Mouse (Mus musculus) midbrain, embryonic 13.5 days (tissue): ENCODE measurements around the gene Nos3. TPM values are rescaled to one million over a fixed set of nuclear protein-coding genes. Genes with fewer than 3 reads are reported as not detected.

Source experiments
- ATAC-seq: fragments of 200-750 bp; cut with Nextera tagmentation; 2 replicates; pipeline ENCODE4 v1.8.0; 2017; ENCODE audit warnings: mild to moderate bottlenecking, moderate TSS enrichment, moderate library complexity
- H3K27ac ChIP-seq: fragments of 300-500 bp; sonication (generic); 2 replicates; pipeline ENCODE4 v1.5.1; 2015; ENCODE audit warnings: inconsistent platforms, mild to moderate bottlenecking, moderate library complexity
- H3K27me3 ChIP-seq: fragments of 300-500 bp; sonication (generic); 2 replicates; pipeline ENCODE4 v1.6.1; 2015; ENCODE audit warnings: mild to moderate bottlenecking, inconsistent platforms
- H3K36me3 ChIP-seq: fragments of 300-500 bp; sonication (generic); 2 replicates; pipeline ENCODE4 v1.6.1; 2015; ENCODE audit warnings: mild to moderate bottlenecking, inconsistent platforms
- H3K4me1 ChIP-seq: fragments of 300-500 bp; sonication (generic); replicated peaks from 2 replicates; pipeline ENCODE4 v1.6.1; 2015; ENCODE audit warnings: inconsistent platforms
- H3K4me2 ChIP-seq: fragments of 300-500 bp; sonication (generic); replicated peaks from 2 replicates; pipeline ENCODE4 v1.6.1; 2015; ENCODE audit warnings: moderate library complexity, mild to moderate bottlenecking, inconsistent platforms
- H3K4me3 ChIP-seq: fragments of 300-500 bp; sonication (generic); replicated peaks from 2 replicates; pipeline ENCODE4 v1.5.1; 2015; ENCODE audit warnings: mild to moderate bottlenecking, inconsistent platforms
- H3K9ac ChIP-seq: fragments of 300-500 bp; sonication (generic); replicated peaks from 2 replicates; pipeline ENCODE4 v1.6.1; 2015; ENCODE audit warnings: mild to moderate bottlenecking, inconsistent platforms
- H3K9me3 ChIP-seq: fragments of 300-500 bp; sonication (generic); 2 replicates; pipeline ENCODE4 v1.6.1; 2016; ENCODE audit warnings: mild to moderate bottlenecking, inconsistent platforms
- WGBS: fragments of 180-500 bp; shearing (Covaris S2); methylation state at CpG from one replicate; pipeline ENCODE4 v1.1.7; 2015; 5-methylcytosine and 5-hydroxymethylcytosine counted together
- polyA plus RNA-seq: library from polyadenylated mRNA; unstranded; fragments of >200 nt; fragmentation: Nextera tagmentation; extraction: Ambion mirVana; gene quantifications from 2 replicates; pipeline ENCODE4 v1.2.1, GENCODE M21; 2015

Gene Nos3
- 7.0 and 7.8 TPM in 2 replicates for polyA plus RNA-seq

DNA sequence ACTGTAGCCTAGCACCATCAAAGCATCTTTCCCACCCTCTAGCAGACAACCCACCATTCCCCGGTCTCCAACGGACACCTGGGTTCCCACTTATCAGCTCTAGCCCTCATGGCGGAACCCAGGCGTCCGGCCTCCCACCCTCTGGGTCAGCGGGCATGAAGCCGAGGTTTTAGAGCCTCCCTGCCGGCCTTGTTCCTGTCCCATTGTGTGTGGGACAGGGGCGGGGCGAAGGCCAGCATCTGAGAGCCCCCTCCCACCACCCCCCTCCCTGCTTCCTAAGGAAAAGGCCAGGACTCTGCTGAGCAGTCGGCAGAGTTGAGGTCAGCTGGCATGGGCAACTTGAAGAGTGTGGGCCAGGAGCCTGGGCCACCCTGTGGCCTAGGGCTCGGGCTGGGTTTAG is at the start of gene Nos3:
TSS of gene Nos3 (plus strand) at position 303 of the 400 bp plus-strand sequence.
- no peak within 1 kb of the TSS for H3K9ac ChIP-seq
- H3K27ac ChIP-seq = no peak within 1 kb of the TSS
- no peaks in the 10 kb centered on the region for H3K9me3 ChIP-seq
- no peak within 1 kb of the TSS for H3K4me3 ChIP-seq
- ATAC-seq = no peak
- H3K27me3 ChIP-seq = no peaks in the 10 kb centered on the region
- no peaks in the 10 kb centered on the region for H3K36me3 ChIP-seq
- H3K4me1 ChIP-seq = 0 out of 2 replicates have a peak, but pooled peaks cover 6% of the 10 kb centered on the region
- no peak within 1 kb of the TSS for H3K4me2 ChIP-seq
- WGBS = 30% methylated on average over 12 of the region's 12 CpGs

DNA sequence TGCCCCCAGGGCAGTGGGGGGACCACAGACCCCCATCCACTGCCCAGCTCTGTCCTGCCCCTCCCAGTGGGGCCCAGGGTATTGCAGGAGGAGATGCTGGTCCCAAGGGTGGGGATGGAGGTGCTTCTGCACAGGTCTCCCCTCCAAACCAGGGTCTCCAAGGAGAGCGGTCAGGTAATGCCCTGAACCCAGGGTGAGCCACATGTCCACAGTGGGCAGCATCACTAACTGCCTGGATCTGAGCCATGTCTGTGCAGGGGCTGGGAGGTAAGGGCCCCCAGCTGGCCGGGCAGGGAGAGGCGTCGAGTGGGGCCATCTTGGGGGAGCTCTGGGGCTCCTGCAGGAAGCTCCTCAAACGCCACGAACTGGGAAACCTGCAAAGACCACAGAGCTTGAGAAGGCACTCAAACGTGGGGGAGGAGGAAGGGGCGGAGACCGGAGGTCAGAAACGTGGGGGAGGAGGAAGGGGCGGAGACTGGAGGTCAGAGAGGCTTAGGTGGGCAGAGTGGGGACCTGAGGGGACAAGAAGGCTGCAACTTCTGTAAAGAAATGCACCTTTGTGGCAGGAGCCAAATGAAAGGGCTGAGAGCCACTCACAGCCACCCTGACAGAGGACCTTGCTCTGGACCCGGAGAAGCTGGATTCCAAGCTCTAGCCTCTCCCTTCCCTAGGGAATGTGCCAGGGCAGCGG is 44.7 kb upstream of the Nos3 start:
- Histone ChIP-seq H3K27ac (no peak overlapping the region), H3K4me2 (0 out of 2 replicates have a peak overlapping the region, but pooled peaks have one; percentile 14), H3K27me3 (0 out of 2 replicates have a peak, but pooled peaks cover 3% of the 10 kb centered on the region), H3K36me3 (peaks cover 36% of the 10 kb centered on the region), H3K9ac (0 out of 2 replicates have a peak overlapping the region, but pooled peaks have one; percentile 58), H3K9me3 (no peaks in the 10 kb centered on the region), H3K4me3 (no peak overlapping the region), H3K4me1 (peaks cover 38% of the 10 kb centered on the region)
- 13% methylated on average over 13 of the region's 13 CpGs for WGBS
- ATAC-seq = no peak

DNA sequence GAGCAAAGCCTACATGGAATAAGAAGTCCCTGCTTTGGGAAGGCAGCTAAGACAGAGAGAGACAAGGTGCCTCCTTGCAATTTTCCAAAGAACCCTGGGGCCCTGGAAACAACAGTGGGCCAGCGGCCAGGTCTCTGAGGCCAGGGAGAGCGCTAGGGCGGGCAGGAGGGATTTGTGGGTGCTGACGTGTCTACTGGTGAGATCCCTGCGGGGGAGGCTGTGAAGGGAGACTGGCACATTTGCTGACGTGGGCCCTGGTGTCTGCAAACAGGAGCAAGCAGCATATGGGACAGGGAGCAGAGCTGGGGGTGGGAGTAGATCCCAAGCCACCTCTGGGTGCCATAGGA is 44.2 kb upstream of the Nos3 start:
- Histone ChIP-seq H3K9ac (peak overlapping the region; percentile 58; the same call in 1 of the 2 replicates), H3K27ac (no peak overlapping the region), H3K36me3 (peaks cover 41% of the 10 kb centered on the region), H3K4me2 (0 out of 2 replicates have a peak overlapping the region, but pooled peaks have one; percentile 14), H3K4me3 (no peak overlapping the region), H3K27me3 (peaks cover 3% of the 10 kb centered on the region; the same call in 1 of the 2 replicates), H3K4me1 (peaks cover 38% of the 10 kb centered on the region), H3K9me3 (no peaks in the 10 kb centered on the region)
- ATAC-seq = no peak
- 24% methylated on average over 6 of the region's 6 CpGs for WGBS

DNA sequence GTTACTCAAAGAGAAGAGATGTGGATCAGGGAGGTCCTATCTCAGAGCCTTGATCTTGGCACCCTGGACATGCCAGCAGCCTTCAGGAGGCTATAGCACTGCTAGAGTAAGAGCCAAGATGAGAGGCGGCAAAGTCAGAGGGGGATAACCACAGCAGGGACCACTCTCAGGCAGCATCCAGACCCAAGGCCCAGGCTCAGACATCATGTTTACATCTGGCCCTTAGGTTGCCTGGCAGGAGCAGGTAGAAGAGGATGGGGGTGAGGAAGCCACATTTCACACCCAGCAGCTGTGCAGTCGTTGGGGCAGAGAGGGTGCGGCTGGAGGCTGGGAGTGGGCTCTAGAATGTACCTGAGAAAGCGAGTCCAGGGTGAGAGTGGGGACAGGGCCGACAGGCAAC is 43.7 kb upstream of the Nos3 start:
- Histone ChIP-seq H3K4me1 (peaks cover 38% of the 10 kb centered on the region), H3K9me3 (no peaks in the 10 kb centered on the region), H3K9ac (peak overlapping the region; percentile 58), H3K27me3 (peaks cover 3% of the 10 kb centered on the region; the same call in 1 of the 2 replicates), H3K36me3 (peaks cover 46% of the 10 kb centered on the region), H3K27ac (peak overlapping the region; percentile 9; the same call in 1 of the 2 replicates), H3K4me3 (no peak overlapping the region), H3K4me2 (no peak overlapping the region)
- WGBS = 45% methylated on average over 5 of the region's 5 CpGs
- ATAC-seq = no peak

DNA sequence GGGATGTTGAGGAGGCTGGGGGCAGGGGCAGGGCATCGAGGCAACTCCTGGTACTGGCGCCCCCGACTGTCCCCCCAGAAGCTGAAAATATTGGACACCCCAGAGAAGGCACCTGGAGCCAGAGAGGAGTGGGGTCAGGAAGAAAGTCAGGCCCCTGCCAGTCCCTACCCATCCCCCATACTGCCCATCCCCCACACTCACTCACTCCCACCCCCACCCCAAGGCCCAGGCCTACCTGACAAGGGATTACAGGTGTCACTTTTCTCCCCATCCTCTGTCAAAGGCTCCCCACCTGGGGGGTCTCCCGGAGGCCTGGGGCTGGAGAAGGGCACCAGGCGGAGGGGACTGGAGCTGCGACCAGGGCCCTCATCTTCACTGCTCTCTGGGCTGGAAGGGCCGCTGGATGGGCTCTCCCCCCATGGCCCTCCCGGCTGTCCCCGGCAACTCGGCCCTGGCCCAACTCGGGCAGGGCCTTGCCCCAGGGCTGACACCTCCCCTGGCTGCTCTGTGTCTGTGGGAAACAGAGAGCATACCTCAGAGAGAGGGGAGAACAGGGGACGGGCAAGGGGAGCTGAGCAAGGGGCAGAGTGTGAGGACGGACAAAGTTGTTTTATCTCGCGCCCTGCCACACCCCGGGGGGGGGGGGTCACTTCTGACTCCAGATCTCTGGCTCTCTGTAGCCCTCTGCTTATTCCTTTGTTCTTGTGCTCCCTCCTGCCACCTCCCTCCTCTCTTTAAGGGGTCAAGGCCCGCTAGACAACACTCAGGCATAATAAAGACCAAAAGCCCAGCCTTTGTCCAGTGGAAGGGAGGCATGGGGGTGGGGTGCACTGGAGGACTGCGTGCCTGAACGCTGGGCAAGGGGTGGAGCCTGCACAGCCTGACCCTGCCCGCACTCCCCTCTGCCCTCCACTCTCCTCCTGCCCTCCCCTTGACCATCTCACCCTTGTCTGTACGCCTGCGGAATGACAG is 42.6 kb upstream of the Nos3 start:
- peak; percentile 55 for ATAC-seq
- Histone ChIP-seq H3K4me2 (peak overlapping the region; percentile 28), H3K4me3 (no peak overlapping the region), H3K4me1 (peaks cover 38% of the 10 kb centered on the region), H3K27ac (peak overlapping the region; percentile 21; the same call in 1 of the 2 replicates), H3K9ac (peak overlapping the region; percentile 58), H3K36me3 (peaks cover 55% of the 10 kb centered on the region), H3K27me3 (peaks cover 7% of the 10 kb centered on the region), H3K9me3 (no peaks in the 10 kb centered on the region)
- 5% methylated on average over 22 of the region's 22 CpGs for WGBS

DNA sequence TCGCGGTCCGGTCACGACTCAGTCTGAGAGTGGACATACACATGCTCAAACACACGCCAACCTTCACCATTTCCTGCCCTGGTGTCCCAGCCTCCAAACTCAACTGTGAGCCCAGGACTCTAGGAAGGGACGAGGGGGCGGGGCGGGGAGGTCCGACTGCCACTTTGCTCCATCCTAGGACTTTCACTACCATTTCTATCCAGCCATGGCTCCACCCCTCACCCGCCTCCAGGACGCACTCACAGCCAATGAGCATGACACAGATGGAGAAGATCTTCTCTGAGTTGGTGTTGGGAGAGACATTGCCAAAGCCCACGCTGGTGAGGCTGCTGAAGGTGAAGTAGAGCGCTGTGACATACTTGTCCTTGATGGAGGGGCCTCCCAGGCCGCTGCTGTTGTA is 39.4 kb upstream of the Nos3 start:
- Histone ChIP-seq H3K9me3 (no peaks in the 10 kb centered on the region), H3K36me3 (peaks cover 38% of the 10 kb centered on the region), H3K9ac (no peak overlapping the region), H3K27ac (no peak overlapping the region), H3K4me2 (no peak overlapping the region), H3K27me3 (peaks cover 7% of the 10 kb centered on the region), H3K4me1 (peaks cover 55% of the 10 kb centered on the region), H3K4me3 (no peak overlapping the region)
- 58% methylated on average over 14 of the region's 14 CpGs for WGBS
- no peak for ATAC-seq

DNA sequence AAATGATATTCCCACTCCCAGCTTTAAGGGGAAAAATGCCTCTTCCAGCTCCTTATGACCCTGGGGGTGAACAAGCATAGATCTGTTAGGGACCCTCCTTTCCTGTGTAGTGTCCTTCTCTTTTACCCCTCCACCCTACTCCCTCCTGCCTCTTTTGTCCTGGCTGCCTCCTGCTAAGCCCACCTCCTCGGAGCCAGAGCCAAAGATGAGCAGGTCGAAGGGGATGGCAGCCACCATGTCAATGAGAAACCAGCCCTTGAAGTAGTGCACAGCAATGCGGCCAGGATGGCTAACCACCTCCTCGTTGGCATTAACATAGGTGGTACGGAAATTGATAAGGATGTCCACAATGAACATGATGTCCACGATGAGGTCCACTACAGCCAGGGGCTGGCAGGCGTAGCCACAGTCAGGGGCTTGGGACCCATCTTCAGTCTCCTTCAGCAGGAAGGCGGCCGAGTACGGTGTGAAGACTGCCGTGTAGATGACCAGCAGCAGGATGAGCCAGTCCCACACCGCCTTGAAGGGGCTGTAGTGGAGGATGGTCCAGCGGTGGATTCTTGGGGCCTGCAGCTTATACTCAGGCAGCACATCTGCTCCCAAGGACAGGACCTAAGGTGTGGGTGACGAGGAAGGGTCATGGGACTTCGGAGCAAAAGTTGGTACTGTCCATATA is 38.3 kb upstream of the Nos3 start:
- WGBS = 91% methylated on average over 15 of the region's 15 CpGs

DNA sequence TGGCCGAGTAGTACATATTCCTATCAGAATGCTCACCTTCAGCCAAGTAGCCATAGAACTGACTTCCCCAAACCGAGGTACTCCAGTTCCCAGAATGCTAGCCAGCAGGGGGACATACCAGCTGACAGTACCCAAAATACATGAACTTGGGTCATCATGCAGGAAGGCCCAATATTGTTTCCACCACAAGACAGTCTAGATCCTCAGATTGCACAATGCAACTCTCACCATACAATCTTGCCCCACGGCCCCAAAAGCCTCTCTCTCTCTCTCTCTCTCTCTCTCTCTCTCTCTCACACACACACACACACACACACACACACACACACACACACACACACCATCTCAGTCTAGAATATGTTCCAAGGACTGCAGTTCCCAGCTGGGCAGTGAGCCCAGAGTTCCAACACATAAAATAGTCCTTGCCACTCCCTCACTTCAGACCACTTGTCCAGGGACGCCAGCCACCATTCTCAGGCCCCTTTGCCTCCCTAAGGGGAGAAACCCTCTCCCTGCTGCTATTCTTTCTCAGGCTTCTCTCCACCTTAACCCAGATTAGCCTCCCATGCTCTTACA is 37.7 kb upstream of the Nos3 start:
- no peak overlapping the region for H3K27ac ChIP-seq
- WGBS = 82% methylated on average over 4 of the region's 4 CpGs
- peaks cover 5% of the 10 kb centered on the region for H3K27me3 ChIP-seq
- H3K4me3 ChIP-seq = no peak overlapping the region
- peaks cover 44% of the 10 kb centered on the region for H3K36me3 ChIP-seq
- H3K4me1 ChIP-seq = peaks cover 43% of the 10 kb centered on the region
- no peak overlapping the region for H3K4me2 ChIP-seq
- ATAC-seq = no peak
- H3K9me3 ChIP-seq = no peaks in the 10 kb centered on the region
- H3K9ac ChIP-seq = no peak overlapping the region

More for the DNA sequence above, 38.3 kb upstream of the Nos3 start:
- no peak overlapping the region for H3K4me3 ChIP-seq
- peaks cover 7% of the 10 kb centered on the region for H3K27me3 ChIP-seq
- H3K27ac ChIP-seq = no peak overlapping the region
- H3K9ac ChIP-seq = no peak overlapping the region
- H3K4me2 ChIP-seq = no peak overlapping the region
- H3K4me1 ChIP-seq = peaks cover 49% of the 10 kb centered on the region
- H3K9me3 ChIP-seq = no peaks in the 10 kb centered on the region
- H3K36me3 ChIP-seq = peaks cover 38% of the 10 kb centered on the region
- no peak for ATAC-seq

DNA sequence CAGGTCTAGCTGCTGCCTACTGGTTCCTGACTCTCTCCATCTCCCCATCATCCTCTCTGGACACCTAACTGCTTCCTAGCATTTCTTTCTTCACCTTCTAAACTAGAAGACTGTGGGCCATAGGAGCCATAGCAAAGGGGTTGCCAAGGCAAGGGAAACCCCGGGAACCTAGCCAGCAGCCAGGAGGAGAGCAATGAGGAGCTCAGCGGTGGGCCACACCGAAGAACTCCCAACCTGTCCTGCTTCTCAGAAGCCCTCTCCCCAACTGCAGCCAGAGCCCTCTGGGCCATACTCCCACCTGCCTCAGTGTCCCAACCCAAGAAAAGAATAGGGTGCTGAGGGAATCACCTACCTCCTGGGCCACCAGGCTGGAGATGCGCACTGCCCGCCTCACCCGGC is 35.8 kb upstream of the Nos3 start:
- no peak; the same call in none of the 2 replicates for ATAC-seq
- H3K36me3 ChIP-seq = peaks cover 50% of the 10 kb centered on the region
- peak overlapping the region; percentile 74 for H3K27ac ChIP-seq

DNA sequence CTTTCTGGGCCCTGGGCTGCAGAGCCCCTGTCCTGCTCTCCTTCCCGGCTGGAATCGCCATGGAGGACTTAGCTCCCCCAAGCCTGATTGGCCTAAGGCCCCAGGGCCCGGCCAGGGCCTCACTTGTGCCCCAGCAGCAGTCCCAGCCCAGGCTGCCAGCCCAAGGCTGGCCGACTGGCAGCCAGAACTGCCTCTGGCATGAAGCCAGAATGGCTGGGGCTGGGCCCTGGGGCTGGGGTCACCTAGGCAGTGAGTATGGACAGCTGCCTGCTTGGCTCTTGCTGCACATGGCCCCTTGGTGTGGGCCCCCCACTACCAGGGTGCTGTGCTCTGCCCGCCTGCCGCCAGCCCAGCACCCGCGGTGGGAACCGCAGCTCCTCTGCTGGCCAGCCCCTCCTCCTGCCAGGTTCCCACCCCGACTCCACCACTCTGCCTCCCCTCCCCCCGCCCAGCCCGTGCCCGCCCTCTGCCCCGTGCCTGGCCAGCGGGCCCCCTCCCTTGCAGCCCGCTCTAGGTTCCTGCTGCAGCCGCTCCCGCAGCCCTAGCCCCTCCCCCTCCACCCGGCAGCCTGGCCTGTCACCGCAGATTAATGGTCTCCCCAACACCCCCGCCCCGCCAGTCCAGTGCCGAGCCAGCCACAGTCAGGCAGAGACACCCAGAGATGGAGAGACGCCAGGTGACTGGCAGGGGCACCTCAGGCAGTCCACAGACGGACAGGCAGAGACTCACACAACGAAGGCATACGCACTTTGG is 35.2 kb upstream of the Nos3 start:
- Histone ChIP-seq H3K36me3 (peaks cover 45% of the 10 kb centered on the region), H3K27me3 (peaks cover 5% of the 10 kb centered on the region), H3K9ac (peak overlapping the region; percentile 64), H3K27ac (peak overlapping the region; percentile 74), H3K9me3 (no peaks in the 10 kb centered on the region), H3K4me1 (peaks cover 32% of the 10 kb centered on the region), H3K4me2 (peak overlapping the region; percentile 53), H3K4me3 (peak overlapping the region; percentile 22)
- ATAC-seq = peak; percentile 84
- 6% methylated on average over 27 of the region's 27 CpGs for WGBS

More for the DNA sequence above, 35.8 kb upstream of the Nos3 start:
- Histone ChIP-seq H3K4me3 (peak overlapping the region; percentile 22), H3K4me2 (peak overlapping the region; percentile 53), H3K9ac (peak overlapping the region; percentile 64), H3K9me3 (no peaks in the 10 kb centered on the region), H3K4me1 (peaks cover 32% of the 10 kb centered on the region), H3K27me3 (peaks cover 5% of the 10 kb centered on the region)
- 76% methylated on average over 6 of the region's 6 CpGs for WGBS

DNA sequence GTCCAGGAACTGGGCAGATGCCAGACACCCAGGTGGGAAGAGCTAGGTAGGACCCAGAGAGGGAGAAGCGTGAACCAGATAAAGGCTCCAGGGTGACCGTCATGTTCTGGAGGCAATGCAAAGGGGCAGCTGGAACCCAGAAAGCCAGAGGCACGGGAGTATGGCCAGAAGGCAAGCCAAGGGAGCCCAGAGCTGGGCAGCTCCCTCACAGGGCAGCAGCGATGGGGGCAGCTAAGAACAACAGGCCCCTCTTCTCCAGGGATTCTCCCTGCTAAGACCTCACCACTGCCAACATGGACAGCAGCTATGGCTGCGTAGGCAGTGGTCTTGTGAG is 34.7 kb upstream of the Nos3 start:
- Histone ChIP-seq H3K27me3 (peaks cover 5% of the 10 kb centered on the region), H3K9me3 (no peaks in the 10 kb centered on the region), H3K27ac (peak overlapping the region; percentile 74), H3K9ac (0 out of 2 replicates have a peak overlapping the region, but pooled peaks have one; percentile 64), H3K4me1 (peaks cover 32% of the 10 kb centered on the region), H3K4me2 (peak overlapping the region; percentile 53; the same call in 1 of the 2 replicates), H3K4me3 (no peak overlapping the region), H3K36me3 (peaks cover 39% of the 10 kb centered on the region)
- 48% methylated on average over 5 of the region's 5 CpGs for WGBS
- 0 out of 2 replicates have a peak, but pooled peaks have one; percentile 9 for ATAC-seq
